Mouse (Mus musculus) cerebellum, postnatal 10 days (tissue): ENCODE measurements around the gene Commd3.

Experiments used
- DNase-seq, 2 experiments: peaks; one replicate each; pipeline ENCODE4 v3.0.0; 2021; ENCODE audit warnings: mixed read lengths in 2 of 2

Commd3 gene

GRCm38 (mm10) chr2:18672133-18672765 is at the start of gene Commd3:
Gene Commd3, plus strand, starts transcription at chr2:18672384.
- peak; percentile 98 to 99 for DNase-seq

- no peak for DNase-seq
These were observed 49.0 kb upstream of the Commd3 start for GRCm38 (mm10) chr2:18623219-18623618.

GRCm38 (mm10) chr2:18630547-18630946 is 41.6 kb upstream of the Commd3 start:
- no peak for DNase-seq

GRCm38 (mm10) chr2:18635052-18635451 is 37.1 kb upstream of the Commd3 start:
- DNase-seq, result peak; percentile 98 to 99

- DNase-seq, result no peak
These were observed 23.6 kb upstream of the Commd3 start for GRCm38 (mm10) chr2:18648563-18648962.

GRCm38 (mm10) chr2:18654821-18655220 is 17.4 kb upstream of the Commd3 start:
- DNase-seq, result no peak

GRCm38 (mm10) chr2:18664003-18664402 is 8.2 kb upstream of the Commd3 start:
- no peak for DNase-seq

GRCm38 (mm10) chr2:18671041-18671440 is 1.1 kb upstream of the Commd3 start:
- DNase-seq, result peak in 1 of 2 experiments; percentile 11

- DNase-seq, result no peak
These were observed 581 bp downstream of the Commd3 start for GRCm38 (mm10) chr2:18672766-18673164.

- DNase-seq, result no peak
These were observed 1.6 kb downstream of the Commd3 start for GRCm38 (mm10) chr2:18673766-18674165.

GRCm38 (mm10) chr2:18674193-18674902 is 2.2 kb downstream of the Commd3 start:
- DNase-seq, result no peak

- DNase-seq, result peak; percentile 21 to 34
These were observed 3.7 kb downstream of the Commd3 start for GRCm38 (mm10) chr2:18675681-18676456.

GRCm38 (mm10) chr2:18676457-18676935 is 4.3 kb downstream of the Commd3 start:
- DNase-seq, result peak; percentile 96

- DNase-seq, result peak; percentile 78 to 81
These were observed 4.8 kb downstream of the Commd3 start, which contains the start of gene Bmi1 for GRCm38 (mm10) chr2:18676936-18677491. Gene Bmi1, plus strand, starts transcription at chr2:18677018.

- DNase-seq, result peak; percentile 70 to 74
These were observed 5.7 kb downstream of the Commd3 start for GRCm38 (mm10) chr2:18677631-18678471.

GRCm38 (mm10) chr2:18679701-18680100 is 7.5 kb downstream of the Commd3 start:
- no peak for DNase-seq

- DNase-seq, result no peak
These were observed 8.3 kb downstream of the Commd3 start for GRCm38 (mm10) chr2:18680501-18680900.

- peak; percentile 66 to 67 for DNase-seq
These were observed 8.8 kb downstream of the Commd3 start for GRCm38 (mm10) chr2:18680961-18681360.

GRCm38 (mm10) chr2:18684062-18684461 is 11.9 kb downstream of the Commd3 start:
- no peak for DNase-seq

GRCm38 (mm10) chr2:18686386-18686785 is 14.2 kb downstream of the Commd3 start:
- no peak for DNase-seq

GRCm38 (mm10) chr2:18686826-18687519 is 14.8 kb downstream of the Commd3 start:
- DNase-seq, result no peak
